Mouse (Mus musculus) 3T3-L1 (cell line): Measurements from ENCODE around the gene Kcnh1.

Experiments
- DNase-seq: peaks from one replicate; pipeline ENCODE4 v3.0.0-alpha.2; 2015; ENCODE audit warnings: low read depth, low spot score

Kcnh1 gene

DNA sequence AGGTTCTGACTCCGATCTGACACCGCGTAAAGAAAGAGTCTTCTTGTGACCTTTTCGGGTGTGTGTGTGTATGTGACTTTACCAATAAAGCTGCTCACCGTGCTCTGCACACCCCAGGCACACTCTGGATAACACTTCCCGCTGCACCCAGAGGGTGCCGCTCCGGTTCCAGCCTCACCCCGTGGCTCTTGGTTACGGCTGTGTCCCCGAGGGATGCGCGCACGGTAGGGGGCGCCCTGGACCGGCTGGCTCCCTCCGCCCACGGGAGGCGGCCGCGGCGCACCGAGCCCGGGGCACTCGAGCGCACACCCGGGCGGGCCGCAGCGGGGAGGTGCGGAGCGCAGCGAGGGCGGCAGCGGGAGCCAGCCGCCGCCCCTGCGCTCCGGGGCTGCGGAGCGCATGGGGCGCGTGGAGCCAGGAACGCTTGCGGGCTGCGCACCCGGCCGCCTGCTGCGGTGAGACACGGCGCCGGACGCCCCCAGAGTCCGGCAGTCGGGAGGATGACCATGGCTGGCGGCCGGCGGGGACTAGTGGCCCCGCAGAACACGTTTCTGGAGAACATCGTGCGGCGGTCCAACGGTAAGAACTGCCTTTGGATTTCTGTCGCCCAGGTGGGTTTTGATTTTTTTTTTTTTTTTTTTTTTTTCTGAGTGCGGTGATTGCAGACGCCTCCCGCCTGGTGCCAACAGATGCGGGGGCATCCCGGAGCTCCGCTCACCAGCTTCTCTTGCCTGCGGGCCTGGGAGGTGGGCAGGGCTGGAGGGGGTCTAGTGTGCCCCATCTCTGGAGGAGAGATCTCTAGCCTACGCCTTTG is at the start of gene Kcnh1:
Gene Kcnh1 (plus strand): TSS at position 267 of the 814 bp plus-strand sequence.
- no peak for DNase-seq

DNA sequence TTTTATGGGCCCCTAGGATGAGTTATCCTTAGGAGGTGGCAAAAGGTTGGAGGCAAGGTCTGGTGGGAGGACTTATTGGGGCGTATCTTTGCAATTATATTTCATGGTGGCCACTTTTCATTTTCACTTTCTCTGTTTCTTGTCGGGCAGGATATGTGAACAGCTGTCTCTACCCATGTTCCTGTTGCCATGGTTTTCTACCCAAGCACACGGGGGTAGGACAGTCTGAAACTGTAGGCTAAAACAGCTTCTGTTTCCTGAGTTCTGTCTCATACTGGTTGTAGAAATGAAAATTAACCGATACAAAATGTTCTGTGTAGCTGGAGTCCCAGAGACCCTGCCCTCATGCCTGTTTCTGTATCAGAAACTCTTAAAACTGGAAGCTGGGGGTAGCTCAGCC is 39.4 kb upstream of the Kcnh1 start:
- no peak for DNase-seq

DNA sequence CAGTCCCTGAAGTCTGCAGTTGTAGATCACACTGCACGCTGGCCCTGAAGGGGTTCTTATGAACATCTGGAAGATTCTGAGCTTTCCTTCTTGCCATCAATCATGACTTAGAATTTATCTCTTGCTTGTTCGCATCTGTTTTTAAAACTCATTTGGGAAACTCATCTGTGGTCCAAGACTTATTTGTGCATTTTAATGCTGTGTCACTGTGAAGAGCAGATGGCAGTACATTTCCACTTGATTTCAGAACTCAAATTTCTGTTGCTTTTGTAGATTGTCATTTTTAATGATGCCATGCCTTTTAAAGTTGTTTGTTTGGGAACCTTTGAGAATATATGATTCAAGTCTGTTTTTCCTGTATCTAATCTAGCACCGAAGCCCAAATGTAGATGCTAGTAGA is 19.1 kb upstream of the Kcnh1 start:
- no peak for DNase-seq

DNA sequence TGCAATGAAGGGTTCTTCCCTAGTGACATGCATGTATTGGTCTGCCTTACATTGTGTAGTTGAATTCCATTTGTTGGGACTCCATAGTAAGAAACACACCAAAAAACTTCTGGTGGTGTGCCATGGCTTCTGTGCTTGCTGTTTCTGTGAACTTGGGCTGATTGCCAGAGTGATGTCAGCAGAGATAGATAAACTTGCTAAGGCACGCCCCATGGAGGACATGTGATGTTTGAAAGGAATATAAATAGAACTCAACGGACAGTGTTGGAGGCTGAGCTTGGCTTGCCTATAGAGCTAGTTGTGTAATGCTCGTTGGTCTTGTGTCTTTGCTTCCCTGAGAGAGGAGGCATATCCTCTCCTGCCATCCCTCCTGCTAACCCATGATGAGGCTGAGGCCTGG is 10.7 kb upstream of the Kcnh1 start:
- no peak for DNase-seq

DNA sequence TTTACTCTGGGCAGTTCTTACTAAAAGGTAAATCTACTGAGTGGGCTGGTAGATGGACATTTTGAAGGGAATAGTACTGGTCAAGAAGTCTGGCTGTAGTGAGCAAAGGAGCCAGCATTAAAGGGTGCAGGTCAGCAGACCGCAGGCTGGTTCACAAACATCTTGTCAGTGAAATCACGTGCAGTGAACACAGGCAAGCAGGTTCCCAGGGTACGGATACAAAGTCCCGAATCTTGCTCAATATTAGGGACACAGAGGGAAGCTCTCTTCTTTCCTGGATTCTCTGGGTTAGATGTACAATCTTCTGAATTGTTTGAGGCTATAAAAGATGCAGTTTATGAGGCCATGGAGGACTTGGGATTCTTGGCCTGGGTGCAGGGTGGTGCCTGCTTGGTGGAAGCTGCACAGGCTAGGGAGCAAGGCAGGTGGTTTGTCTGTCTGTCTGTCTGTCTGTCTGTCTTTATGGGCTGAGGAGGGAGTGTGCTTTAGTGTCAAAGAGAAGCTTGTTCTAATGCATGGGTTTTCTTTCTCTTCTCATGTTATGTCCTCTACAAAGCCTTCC is 8.8 kb upstream of the Kcnh1 start:
- DNase-seq, result no peak

DNA sequence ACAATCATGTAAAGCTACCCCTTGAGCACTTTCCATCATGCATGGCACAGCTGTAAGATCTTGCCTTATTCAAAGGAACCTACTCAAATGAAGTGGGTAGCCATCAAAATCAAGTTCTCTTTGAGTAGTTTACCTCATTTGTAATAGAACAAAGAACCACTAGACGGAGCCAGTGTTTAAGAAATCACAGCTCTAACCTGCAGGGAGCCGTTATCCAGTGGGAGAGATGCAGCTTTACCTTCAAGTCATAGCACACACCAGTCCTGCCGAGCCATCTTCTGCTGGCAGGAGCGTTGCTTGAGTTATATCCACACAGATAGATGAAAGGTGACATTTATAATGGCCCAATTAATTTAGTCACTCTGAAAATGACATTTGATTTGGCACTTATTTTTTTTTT is 1.5 kb upstream of the Kcnh1 start:
- peak; percentile 80 for DNase-seq

DNA sequence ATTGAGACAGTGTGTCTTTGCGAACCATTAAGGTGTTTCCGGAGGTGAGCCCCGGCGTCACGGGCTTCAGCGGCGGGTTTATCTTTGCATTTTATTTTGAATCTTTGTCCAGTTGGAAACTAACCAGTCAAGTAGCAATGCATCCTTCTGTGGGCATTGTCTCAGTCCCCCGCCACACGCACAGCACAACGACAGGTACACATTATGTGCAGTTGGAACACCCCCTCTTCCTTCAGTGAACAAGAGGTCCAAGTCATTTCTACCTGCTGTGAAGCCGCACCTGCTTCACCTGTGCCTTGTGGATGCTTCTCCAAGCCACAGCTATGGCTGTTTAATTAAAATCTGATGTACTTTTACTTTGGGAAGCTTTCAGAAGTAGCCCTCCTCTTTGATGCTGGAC is 803 bp upstream of the Kcnh1 start:
- no peak for DNase-seq

DNA sequence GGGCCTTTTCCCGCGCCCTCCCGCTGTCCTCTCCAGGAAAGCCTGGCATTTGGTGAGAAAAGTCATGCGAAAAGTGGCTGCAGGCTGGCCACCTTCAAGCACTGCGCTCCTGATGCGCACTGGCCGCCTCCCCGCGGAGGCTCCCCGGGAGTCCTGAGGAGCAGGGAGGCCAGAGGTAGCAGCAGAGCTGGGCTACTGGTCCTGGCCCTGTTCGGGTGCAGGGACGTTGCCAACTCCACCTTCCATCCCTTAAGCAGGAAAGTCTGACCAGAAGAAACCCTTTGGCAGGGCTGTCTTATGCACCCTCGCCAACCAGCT is 707 bp downstream of the Kcnh1 start:
- no peak for DNase-seq

DNA sequence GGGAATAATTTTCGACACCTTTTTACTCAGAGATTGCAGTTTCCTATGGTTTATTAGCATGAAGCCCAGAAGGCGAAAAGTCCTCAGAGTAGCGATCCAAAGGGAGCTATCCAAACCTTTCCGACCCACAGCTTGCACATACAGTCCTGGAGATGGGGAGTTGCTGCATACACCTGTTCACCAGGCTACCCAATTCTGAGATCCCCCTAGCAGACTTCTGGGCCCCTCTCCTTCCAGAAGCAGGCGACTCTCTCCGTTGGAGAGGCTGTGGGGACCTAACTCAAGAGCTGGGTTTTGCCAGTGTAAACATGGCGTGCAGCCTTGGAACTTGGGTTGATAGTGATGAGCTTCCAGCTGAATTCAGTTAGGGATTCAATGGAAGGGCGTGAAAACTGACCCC is 1.3 kb downstream of the Kcnh1 start:
- DNase-seq, result no peak

DNA sequence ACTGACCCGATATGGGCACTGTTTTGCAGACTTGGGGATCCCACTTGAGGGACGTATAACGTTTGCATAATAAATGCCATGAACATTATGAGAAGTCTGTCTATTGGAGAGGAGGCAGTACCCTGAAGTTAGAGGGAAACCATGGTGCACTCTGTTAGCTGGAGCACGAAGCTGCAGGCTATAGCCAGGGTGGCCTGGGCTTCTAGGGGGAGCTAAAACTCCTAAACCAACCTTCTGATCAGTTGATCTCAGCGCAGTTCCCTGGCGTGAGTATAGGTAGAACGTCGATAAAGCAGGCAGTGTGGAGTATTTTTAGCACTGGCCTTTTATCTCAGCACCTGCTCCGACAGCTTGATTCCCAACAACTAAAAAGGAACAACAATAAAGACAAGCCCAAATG is 2.1 kb downstream of the Kcnh1 start:
- no peak for DNase-seq

DNA sequence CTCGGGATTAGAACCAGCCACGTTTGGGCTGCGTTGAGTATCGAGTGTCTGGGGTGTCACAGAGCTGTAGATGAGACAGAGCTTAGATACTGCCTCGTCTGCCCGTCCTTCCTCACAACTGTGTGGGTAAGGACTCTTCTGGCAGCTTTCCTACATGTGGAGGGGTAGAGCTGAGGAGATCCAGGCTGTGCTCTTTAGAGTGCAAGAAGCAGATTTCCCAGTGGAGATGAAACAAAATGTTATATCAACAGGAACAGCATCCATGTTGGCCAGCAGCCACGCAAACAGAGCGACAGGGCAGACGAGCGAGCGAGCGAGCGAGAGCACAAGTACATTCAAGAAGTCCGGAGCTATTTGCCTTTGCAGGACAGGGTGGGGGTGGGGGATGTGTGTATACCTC is 3.1 kb downstream of the Kcnh1 start:
- DNase-seq, result no peak

DNA sequence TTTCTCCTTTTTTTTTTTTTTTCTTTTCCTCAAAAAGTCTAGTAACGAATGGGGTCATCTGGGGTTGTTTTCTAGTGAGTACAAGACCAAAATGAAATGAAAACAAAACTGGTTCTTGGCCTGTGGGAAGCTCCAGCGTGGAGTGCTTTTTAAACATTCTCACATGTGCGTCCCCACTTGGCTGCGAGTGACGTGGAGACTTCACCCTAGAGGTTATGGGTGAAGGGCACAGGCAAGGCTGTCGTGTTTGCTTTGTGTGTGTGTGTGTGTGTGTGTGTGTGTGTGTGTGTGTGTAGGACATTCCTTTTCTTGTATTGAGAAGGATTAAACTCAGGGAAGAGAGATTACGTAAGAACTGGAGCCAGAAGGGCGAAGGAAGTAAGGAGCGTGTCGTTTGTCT is 6.9 kb downstream of the Kcnh1 start:
- DNase-seq, result no peak

DNA sequence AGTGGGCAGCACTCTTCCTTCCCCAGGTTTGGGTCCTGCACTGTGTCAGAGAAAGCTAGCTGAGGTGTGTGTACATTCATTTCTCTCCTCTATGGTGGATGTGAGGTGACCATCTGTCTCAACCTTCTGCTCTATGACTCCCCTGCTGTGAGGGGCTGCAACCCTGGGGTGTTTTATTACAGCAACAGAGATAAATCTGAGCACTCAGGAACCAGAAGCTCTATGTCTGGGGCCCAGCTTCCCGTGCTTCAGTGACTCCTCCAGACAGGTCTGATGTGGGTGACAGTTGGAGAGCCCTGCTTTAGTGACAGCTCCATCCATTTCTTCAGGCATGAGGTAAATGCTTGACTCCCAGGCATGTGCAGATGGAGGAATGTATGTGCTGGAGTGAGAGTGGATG is 12.4 kb downstream of the Kcnh1 start:
- no peak for DNase-seq

DNA sequence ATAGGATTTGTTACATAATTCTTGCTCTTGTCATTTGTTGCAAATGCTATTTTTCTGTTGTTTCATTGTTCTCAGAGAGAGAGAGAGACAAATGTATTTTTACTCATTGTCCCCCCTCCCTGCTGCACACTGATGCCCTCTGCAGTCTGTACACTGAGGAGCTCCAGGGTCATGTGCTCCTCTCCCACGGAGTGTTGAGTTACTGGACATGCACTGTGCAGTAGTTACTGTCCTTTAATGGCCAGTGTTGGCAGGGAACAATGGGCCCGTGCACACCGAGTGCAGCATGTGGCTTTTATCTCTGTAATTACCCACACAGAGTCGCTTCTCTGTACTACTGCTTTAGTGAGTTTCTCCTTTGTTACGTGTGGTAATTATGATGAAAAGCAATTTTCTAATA is 17.4 kb downstream of the Kcnh1 start:
- DNase-seq, result no peak

DNA sequence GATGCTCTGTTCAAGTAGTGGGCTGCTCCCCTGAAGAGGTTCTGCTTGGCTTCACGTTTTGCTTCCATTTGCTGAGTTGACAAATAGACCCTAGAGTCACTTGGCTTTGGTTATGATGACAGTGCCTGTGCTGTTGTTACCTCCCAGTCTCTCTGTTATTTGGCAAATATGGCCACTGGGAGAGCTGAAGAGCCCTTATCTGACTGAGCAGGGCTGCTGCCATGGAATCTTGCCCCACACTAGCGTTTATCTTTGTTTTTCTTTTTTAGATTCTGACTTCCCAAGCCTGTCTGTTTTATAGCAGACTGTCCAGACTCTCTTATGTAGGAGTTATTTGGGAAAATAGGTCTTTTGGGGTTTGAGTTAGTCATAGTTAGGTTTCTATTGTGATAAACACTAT is 21.9 kb downstream of the Kcnh1 start:
- DNase-seq, result no peak

DNA sequence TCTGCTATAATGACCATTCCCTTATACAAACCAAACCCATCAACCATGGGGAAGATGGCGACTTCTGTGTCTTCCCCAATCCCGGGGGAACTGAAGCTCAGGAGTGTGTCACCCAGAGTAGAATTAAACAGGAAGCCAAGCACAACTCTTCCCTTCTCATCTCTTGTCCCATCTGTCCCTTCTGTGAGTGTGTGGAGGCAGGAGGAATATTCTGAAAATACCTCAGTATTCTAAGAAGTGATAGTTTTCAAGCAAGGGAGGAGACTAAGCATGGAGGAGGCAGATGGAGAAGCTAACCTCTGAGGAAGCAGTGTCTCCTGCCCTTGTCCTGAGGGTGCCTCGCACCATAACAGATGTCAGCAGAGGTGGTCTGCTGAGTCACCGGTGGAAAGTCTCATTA is 24.1 kb downstream of the Kcnh1 start:
- no peak for DNase-seq

DNA sequence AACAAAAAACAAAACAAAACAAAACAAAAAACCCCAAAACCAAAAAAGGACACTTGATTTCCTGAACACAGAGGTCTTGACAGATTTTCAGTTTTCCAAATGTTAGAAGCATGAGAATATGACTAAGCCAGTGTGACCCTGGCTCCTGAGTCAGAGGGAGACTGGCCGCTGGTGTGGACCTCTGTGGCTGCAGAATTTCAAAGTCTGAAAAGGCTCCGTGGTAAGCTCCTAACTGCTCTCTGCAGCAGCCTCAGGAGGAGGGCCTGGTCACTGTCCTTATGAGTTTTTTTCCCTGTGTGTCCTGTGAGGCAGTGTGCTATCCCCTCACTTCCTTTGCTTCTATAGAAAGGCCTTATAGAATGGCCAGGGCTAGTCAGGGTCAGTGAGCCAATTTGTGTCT is 29.6 kb downstream of the Kcnh1 start:
- peak; percentile 23 for DNase-seq

DNA sequence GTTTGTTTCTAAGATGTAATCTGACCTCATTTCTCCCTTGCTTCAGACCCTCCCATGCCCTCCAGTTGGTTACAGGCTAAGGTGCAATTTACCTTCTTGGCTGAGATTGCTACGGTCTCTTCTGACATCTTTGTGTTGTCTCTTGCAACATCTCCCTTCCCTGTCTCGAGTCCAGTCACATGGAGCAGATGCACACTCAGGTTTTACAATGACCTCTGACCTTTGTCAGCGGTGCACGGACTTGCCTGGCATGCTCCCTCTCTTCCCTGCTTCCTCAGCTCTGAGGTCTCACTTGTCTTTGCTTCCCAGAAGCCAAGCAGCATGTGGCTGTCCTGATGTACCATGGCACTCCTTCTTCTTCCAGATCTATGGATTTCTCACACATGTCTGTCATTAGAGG is 33.6 kb downstream of the Kcnh1 start:
- no peak for DNase-seq

DNA sequence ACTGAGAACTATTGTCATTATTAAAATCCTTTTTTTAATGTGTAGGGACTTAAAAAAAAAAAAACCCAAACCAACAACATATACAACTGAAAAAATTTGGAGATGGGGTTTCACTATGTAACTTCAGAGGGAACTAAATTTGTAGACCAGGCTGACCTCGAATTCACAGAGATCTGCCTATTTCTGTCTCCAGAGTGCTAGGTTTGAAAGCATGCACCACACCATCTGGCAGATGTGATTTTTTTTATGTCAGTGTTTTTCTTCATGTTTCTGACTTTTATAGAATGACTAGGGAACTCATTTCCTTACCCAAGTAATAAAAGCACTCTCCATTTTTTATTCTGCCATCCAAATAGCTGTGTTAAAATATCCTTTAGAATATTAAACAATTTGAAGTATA is 42.1 kb downstream of the Kcnh1 start:
- no peak for DNase-seq

DNA sequence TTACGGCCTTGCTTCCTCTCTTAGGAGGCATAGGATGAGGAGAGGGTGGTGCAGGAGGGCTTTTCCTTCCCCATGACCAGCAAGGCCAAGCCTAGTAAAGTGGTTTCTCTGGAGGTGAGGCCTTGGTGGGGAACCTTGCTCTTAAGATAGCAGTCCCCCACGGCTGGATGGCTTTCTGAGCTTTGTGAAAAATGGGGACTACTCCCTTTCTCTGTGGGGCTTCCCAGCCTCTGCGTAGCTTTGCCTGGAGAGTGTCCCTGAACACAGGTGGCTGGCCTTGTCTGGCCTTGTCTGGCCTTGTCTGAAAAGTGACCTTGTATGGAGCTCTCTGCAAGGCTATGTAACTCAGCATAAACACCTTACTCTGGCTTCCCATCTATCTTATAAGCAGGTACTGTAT is 56.3 kb downstream of the Kcnh1 start:
- no peak for DNase-seq

DNA sequence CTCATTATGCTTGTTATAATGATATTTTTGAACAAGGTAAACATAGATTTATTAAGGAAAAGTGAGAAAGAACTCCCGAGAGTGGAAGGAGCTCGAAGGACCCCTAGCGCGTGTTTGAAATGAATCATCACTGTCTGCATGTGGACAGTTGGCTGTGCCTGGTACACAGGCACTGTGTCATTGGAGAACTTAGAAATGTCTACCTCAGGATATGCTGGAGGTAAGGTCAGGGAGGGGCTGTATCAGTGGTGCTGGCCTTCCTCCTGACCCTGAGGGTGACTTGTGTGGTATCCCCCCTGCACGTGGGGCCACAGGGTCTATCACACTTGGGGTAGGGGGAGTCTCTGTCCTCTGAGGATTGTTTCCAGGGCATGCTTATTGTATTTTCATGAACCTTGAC is 68.6 kb downstream of the Kcnh1 start:
- DNase-seq, result no peak

DNA sequence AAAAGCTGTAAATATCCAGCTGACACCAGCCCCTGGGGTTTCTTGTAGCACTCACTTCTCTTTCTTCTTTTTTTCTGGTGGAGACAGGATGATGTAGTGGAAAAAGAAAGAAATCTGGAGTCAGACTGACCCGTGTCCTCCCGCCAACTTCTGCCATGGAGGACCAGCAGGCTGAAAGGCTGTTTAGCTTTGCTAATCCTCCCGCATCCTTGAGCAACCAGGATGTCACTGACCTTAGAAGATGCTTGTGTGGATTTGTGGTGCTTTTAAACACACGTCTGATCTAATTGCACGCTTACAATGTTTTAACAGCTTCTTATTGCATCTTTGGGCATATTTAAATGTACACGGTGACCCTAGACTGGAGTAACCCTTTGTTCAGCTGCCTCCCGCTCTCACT is 69.0 kb downstream of the Kcnh1 start:
- no peak for DNase-seq

DNA sequence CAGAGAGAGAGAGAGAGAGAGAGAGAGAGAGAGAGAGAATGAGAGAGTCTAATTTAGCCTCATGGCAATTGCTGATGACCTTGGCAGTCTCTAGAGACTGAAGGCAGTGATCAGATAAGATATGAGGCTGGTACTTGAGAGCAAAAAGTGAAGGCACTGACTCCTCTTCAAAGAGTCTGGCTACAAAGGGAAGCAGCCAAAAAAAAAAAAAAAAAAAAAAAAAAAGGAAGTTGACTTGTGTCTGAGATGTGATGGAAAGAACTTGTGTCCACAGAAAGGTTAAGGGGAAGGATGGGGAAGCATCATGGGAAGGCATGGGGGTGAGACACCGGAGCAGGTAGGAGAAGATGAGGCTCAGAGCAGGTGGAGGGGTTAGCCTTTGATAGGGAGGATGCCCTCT is 75.1 kb downstream of the Kcnh1 start:
- DNase-seq, result no peak

DNA sequence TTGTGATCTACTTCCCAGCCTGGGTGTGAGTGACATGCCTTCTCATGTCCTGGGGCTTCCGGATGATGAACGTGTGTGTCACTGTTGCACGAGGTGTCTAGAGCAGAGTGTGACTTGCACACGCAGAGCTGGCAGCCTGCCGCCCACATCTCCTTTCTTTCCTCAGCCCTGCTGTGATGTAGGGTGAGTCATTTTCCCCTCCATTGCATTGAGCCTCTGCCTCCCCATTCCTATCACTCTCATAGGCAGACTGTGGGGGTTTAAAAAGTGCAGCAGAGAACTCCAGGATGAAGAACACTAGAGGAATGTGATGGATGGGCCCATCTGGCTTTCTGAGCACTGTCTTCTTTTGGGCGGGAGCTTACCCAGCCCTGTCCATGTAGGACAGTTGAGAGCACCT is 76.4 kb downstream of the Kcnh1 start:
- peak; percentile 66 for DNase-seq
